Mouse (Mus musculus): ENCODE measurements at regions not wholly inside any gene's neighbourhood (a gene's known extent, or its start where the extent isn't known, plus 50 kb on each side); places are given as distances from the start of the nearest gene placed in this dataset.
"Not testable (repeated sequence)": the region's sequence is repeated elsewhere in the genome, so short reads cannot be mapped to it uniquely, and the experiment has no call there.

- DNase-seq (ENCODE audit: low spot score in 2 of 2), result no peak
These were observed 745.1 kb upstream of the Gm19410 start for GRCm38 (mm10) chr8:35020480-35020879.

- no peak for DNase-seq (ENCODE audit: low spot score in 2 of 2)
These were observed 742.9 kb upstream of the Gm19410 start for GRCm38 (mm10) chr8:35022649-35023048.

GRCm38 (mm10) chr8:35047798-35048197 lies 717.8 kb upstream of the Gm19410 start:
- DNase-seq (ENCODE audit: low spot score in 2 of 2), result no peak

GRCm38 (mm10) chr8:35053444-35053843 lies 712.1 kb upstream of the Gm19410 start:
- DNase-seq (ENCODE audit: low spot score in 2 of 2), result no peak

- no peak for DNase-seq (ENCODE audit: low spot score in 2 of 2)
These were observed 704.5 kb upstream of the Gm19410 start for GRCm38 (mm10) chr8:35061048-35061447.

- no peak for DNase-seq (ENCODE audit: low spot score in 2 of 2)
These were observed 697.4 kb upstream of the Gm19410 start for GRCm38 (mm10) chr8:35068228-35068627.

DNA sequence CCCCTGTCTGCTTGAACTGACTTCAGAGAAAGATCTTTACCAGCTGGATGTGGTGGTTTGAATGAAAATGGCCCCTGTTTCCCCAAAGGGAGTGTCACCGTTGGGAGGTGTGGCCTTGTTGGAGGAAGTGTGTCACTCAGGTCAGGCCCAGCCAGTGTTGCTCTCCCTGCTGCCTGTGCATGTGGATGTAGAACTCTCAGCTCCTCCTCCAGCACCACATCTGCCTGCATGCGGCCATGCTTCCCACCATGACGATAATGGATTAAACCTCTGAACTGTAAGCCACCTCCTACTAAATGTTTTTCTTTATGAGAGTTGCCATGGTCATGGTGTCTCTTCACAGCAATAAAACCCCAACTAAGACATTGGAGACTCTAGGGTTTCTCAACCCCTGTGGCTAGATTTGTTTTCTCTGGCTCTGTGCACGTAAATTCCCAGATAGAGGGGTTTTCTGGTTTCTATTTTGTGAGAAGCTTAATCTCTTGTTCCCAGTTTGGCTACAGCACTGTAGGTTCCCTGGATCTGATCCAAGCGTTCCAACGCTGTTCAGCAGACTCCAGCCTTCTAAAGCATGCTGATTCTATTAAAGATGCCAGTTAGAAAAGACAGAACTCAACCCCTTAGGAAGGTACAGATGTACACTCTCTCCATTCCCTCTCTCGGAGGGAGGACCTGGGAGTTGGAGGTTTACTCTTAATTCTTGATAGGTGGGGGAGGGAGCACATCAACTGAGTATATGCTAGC lies 695.2 kb upstream of the Gm19410 start:
- peak; percentile 25 to 37 for DNase-seq (ENCODE audit: low spot score in 2 of 2)

GRCm38 (mm10) chr8:35075971-35076370 lies 689.6 kb upstream of the Gm19410 start:
- DNase-seq (ENCODE audit: low spot score in 2 of 2), result no peak

- DNase-seq (ENCODE audit: low spot score in 2 of 2), result no peak
These were observed 682.4 kb upstream of the Gm19410 start for GRCm38 (mm10) chr8:35083161-35083560.

DNA sequence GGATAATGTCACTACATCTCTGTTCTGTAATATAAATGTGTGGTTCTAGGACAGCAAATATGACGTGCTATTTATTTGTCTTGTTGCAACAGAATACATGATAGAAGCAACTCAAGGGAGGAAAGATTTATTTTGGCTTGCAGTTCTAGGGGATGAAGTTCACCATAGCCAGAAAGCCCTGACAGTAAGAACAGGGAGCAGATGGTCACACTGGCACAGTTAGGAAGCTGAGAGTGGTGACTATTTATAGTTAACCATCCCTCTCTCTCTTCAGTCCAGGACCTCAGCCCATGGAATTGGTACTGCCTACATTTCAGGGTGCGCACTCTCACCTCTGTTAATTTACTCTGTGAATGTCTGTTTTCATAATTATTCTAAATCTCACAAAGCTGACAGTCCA lies 678.5 kb upstream of the Gm19410 start:
- DNase-seq (ENCODE audit: low spot score in 2 of 2), result no peak

DNA sequence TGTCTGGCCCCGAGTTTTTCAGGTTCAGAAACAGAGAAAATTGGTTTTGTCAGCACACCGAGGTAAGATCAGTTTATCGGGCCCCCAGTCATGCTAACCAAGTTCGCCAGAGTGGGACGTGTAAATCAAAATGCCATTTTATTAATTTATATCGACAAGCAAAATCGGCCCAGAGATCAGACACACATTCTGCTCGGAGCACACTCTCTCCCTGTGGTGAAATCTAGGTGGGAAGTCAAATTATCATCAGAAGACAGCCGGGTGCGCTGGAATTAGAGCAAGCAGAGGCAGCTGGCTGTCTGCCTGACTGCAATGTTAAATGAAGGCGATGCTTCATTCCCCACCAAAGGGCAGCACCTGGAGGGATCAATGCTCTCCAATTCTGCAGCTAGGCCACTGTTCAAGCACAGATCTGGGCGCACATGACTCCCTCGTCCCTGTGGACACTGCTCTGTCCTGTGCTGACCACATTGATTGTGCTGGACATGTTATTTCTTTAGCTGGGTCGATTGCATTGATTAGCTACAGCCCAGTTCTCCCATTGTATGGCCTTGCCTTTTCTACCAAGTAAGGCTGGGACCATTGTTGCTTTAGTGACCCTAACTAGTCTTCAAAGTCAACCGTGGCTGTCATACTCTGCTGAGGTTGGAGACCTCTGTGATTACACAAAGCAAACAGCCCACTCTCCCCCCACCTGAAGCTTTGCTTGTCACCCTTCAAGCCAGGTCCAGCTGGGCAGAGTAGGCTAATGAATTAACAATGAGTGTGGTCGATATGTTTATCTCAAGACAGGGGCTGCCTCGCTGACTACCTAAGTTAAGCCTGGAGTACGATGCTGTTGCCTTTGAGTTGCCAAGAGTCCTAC lies 677.0 kb upstream of the Gm19410 start:
- DNase-seq (ENCODE audit: low spot score in 2 of 2), result no peak

DNA sequence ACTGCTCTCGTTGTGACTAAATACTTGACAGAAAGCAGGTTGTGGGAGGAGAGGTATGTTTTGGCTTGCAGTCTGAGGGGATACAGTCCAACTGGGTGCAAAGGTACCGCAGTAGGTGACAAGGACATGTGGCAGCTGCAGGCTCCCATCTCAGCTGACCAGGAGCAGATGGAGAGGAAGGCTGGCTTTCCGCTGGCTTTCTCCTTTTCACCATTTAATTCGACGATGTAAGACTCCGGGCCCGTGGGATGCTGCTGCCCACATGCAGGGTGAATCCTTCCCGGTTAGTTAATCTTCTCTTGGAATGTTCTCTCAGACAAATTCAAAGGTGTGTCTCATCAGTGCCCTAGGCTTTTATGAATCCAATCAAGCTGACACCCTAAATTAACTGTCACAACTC lies 676.1 kb upstream of the Gm19410 start:
- DNase-seq (ENCODE audit: low spot score in 2 of 2), result peak; percentile 10 to 41

DNA sequence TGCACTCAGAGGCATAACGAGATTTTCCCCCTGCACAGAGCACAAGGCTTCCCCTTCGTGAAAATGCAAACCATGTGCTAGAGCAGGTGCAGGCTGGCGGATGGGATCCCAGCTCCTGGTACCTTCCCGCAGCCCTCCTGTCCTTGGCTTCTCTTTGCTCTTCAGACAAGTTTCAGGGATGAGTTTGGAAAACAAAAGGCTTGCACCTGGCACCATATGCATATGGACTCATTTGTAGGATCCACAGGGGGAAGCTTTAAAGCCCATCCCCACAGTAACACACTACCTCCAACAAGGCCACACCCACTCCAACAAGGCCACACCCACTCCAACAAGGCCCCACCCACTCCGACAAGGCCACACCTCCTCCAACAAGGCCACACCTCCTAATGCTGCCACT lies 663.9 kb upstream of the Gm19410 start:
- DNase-seq (ENCODE audit: low spot score in 2 of 2), result no peak

DNA sequence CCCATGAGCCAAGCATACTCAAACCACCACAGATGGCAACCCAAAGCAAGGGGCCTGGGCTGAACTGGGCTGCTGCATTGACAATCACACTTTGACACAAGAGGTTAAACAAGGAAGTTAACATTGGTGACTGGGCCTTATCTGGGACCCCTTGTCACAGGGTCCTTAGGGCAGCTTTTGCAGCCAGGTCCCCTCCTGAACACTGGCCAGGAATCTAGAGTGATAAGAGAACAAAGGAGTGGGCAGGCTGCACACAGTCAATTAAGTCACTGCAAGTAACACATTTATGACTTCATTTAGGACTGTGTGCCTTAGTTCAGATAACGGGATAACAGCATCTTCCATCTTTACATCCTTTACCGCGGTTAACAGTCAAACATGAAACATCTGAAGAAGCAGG lies 663.5 kb upstream of the Gm19410 start:
- not testable (repeated sequence) for DNase-seq (ENCODE audit: low spot score in 2 of 2)

GRCm38 (mm10) chr8:35104465-35104876 lies 661.1 kb upstream of the Gm19410 start:
- DNase-seq (ENCODE audit: low spot score in 2 of 2), result not testable (repeated sequence)

GRCm38 (mm10) chr8:35109506-35110217 lies 655.9 kb upstream of the Gm19410 start:
- no peak for DNase-seq (ENCODE audit: low spot score in 2 of 2)

DNA sequence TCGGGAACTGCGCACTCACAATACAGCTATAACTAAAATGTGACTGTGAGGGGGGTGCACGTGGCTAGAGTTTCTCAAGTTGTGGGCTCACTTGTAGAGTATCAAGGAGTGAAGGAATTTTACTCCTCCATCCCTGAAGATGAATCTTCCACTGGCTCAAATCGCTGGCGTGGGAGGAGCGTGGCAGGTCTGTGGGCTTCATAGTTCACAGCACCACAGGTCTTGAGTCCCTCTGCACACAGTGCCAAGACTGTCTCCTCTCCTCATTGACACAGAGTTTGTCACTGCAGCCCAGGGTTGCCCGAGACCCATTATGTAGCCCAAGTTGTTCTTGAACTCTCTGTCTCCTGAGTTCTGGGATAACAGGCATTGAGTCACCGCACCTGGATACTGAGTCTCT lies 655.3 kb upstream of the Gm19410 start:
- DNase-seq (ENCODE audit: low spot score in 2 of 2), result no peak

- no peak for DNase-seq (ENCODE audit: low spot score in 2 of 2)
These were observed 654.5 kb upstream of the Gm19410 start for GRCm38 (mm10) chr8:35111130-35111529.

DNA sequence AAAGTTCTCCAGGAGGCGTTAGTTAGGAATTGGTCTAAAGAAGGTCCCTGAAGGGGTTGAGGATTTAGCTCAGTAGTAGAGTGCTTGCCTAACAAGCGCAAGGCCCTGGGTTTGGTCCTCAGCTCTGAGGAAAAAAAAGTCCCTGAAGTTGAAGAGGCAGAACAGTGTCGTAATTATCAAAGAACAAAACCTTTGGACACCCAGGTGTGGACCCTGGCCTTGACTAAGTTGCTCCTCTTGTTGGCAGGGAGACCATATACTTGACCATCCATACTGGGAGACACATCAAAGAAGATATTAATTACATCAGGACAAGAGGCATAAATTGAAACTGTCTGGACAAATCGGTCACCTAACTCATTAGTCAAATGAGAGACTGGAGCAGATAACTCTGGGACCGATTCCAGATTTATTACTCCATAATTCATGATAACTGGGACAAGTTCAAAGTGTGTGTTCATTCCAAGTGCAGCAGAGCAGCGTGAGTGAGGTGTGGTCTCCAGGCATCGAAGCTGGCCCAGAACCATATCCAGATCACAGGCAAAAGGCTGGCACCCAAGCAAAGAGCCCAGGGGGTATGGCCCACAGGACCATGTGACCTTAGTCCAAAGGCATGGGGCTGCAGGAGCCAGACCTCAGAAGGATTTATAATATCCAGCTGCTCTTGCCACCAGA lies 652.9 kb upstream of the Gm19410 start:
- DNase-seq (ENCODE audit: low spot score in 2 of 2), result no peak

DNA sequence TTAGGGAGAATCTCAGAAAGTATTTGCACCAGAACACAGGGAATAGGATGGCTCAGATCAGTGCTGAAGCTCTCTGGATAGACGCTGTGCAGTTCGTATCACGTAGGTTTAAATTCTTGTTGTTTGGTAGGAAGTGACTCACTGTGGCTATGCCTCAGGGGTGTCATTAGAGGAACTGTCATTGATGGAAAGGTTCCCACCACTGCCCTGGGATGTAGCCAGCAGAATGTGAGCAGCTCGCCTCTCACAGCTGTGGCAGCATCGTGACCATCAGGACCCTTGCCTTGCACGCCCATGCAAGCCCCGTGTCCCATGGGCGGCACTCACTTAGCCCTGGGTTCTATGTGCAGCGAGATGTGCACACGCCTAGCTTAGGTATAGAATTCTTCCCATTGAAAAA lies 651.6 kb upstream of the Gm19410 start:
- DNase-seq (ENCODE audit: low spot score in 2 of 2), result no peak

DNA sequence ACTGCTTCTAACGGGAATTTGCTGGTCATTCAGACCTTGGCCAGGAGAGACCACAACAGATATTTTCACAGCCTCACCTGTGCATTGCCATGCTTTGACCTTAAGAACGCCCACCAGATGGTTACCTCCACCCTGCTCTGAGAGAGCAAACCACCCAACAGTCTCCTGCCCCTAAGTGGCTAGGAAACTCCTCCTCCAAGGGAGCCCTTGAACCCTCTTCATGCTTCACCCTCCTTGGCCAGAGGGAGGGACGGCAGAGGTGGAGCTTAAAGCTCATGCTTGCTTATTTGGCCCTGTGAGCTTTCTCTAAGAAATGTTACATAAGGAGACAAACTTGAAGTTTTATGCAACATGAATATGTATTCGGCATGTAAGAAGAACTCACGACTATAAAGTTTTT lies 645.0 kb upstream of the Gm19410 start:
- DNase-seq (ENCODE audit: low spot score in 2 of 2), result no peak
